In genomic region chr2:93823519-93823918, GRCm38 (mm10) we compare ENCODE assay signal across 8 mouse cellular contexts. TPM values are rescaled to one million over a fixed set of nuclear protein-coding genes. Genes with fewer than 3 reads are reported as not detected.
DNase-seq lines count a peak whose midpoint lies in the region; ATAC-seq and TF ChIP-seq lines count a peak whose summit lies in the region.
"Had no signal": no experiment of that assay in that cellular context is flagged by ENCODE, and none has a peak within 500 bp of the region (broad histone marks: within the 10 kb centered on the region; RNA-seq: fewer than 3 reads in every experiment).

No protein-coding gene starts in this region.

- peak; percentile 97 to 100 for TF ChIP-seq CTCF in CH12.LX (conservative IDR thresholded peaks at IDR 0.05 in 1 of 2, IDR thresholded peaks at IDR 0.05 in 1 of 2; ENCODE audit: low read depth in 2 of 2, low read length in 2 of 2)
- TF ChIP-seq CTCF in Patski (IDR thresholded peaks at IDR 0.05) = peak; percentile 83

- H3K27ac ChIP-seq in CH12.LX (ENCODE audit: insufficient read depth, low read depth) = no peak overlapping the region

- no peak for TF ChIP-seq POLR2A in CH12.LX (IDR thresholded peaks at IDR 0.05; ENCODE audit: low read depth, low read length)

- no peak overlapping the region for H3K9ac ChIP-seq in CH12.LX (ENCODE audit: insufficient read depth, low read depth)

- CTCF ChIA-PET in Patski (lab: Charles Lee) = interaction anchor here (0.7 to 2.5 kb wide), 13 partner anchors 9 to 347 kb away, joined by 3 to 24 read pairs (median 4); partner anchors contain the start of gene Accs

- TF ChIP-seq RAD21 in CH12.LX (IDR thresholded peaks at IDR 0.05; ENCODE audit: low read depth, low read length) = peak; percentile 66

- H3K27me3 ChIP-seq in CH12.LX (replicated peaks) = no peaks in the 10 kb centered on the region
- H3K27me3 ChIP-seq in Patski = no peaks in the 10 kb centered on the region

- no peak for TF ChIP-seq EP300 in CH12.LX (IDR thresholded peaks at IDR 0.05; ENCODE audit: low read length)

- no peak overlapping the region for H3K4me2 ChIP-seq in CH12.LX (ENCODE audit: insufficient read depth, low read depth, poor library complexity, severe bottlenecking)

- DNase-seq in CH12.LX (ENCODE audit: extremely low read depth) = peak; percentile 97
- peak; percentile 38 for DNase-seq in Patski (ENCODE audit: low read depth, low spot score)
- peak; percentile 88 to 95 for DNase-seq in cerebellum, postnatal 10 days
- peak; percentile 46 for DNase-seq in gastrocnemius, postnatal 25 days
- peak; percentile 63 to 79 for DNase-seq in kidney, postnatal 4 days
- DNase-seq in lung, postnatal 14 days = peak; percentile 85
- DNase-seq in right cerebral cortex, postnatal 4 days = peak; percentile 41

- H3K9me3 ChIP-seq in CH12.LX (replicated peaks; ENCODE audit: low read length) = no peaks in the 10 kb centered on the region

- H3K4me3 ChIP-seq in CH12.LX (replicated peaks in 1 of 3; ENCODE audit: low read depth in 2 of 3, low read length in 2 of 3, poor library complexity in 1 of 3) = no peak overlapping the region

- POLR2A ChIA-PET in Patski (lab: Charles Lee) = interaction anchor here (0.7 kb wide), 3 partner anchors 9 to 40 kb away, joined by 3 read pairs; no protein-coding TSS in a partner anchor

- peaks cover 5 to 17% of the 10 kb centered on the region in 2 experiments for H3K36me3 ChIP-seq in CH12.LX (replicated peaks in 1 of 2; ENCODE audit: control insufficient read depth in 1 of 2, insufficient read depth in 1 of 2, low read length in 1 of 2)

- dilution Hi-C loops in CH12.LX (cut with MboI; ENCODE audit: extremely low pct_ligation_motif_present, extremely low pct_unique_long_range_greater_than_20kb, low sequenced_read_pairs) = no loop called here

- peaks cover 0 to 9% of the 10 kb centered on the region in 2 experiments; a peak in 2 of 4 replicates for H3K4me1 ChIP-seq in CH12.LX (ENCODE audit: control insufficient read depth in 1 of 2, insufficient read depth in 2 of 2)

- H3K79me2 ChIP-seq in CH12.LX (replicated peaks; ENCODE audit: control insufficient read depth, extremely low read depth, insufficient read depth, poor library complexity, severe bottlenecking) = no peaks in the 10 kb centered on the region

- ATAC-seq in Patski = peak; percentile 31

- in situ Hi-C loops in CH12.LX (cut with MboI; ENCODE audit: low pct_ligation_motif_present, low pct_unique_long_range_greater_than_20kb, low sequenced_read_pairs) (no loop called here), Patski (cut with MboI; ENCODE audit: low pct_unique_long_range_greater_than_20kb) (no loop called here)

TF ChIP-seq in CH12.LX, 34 proteins besides CTCF, POLR2A, EP300 and RAD21:
- TF ChIP-seq SMC3 (IDR thresholded peaks at IDR 0.05; ENCODE audit: low read depth, low read length) = peak; percentile 65
- peak; percentile 48; the same call in 1 of the 2 replicates for TF ChIP-seq JUND (conservative IDR thresholded peaks at IDR 0.05; ENCODE audit: low read depth, low read length)
- TF ChIP-seq ZMIZ1 (IDR thresholded peaks at IDR 0.05; ENCODE audit: low read depth, low read length) = no peak
- no peak for TF ChIP-seq UBTF (IDR thresholded peaks at IDR 0.05; ENCODE audit: low read depth, low read length)
- TF ChIP-seq ZC3H11A (IDR thresholded peaks at IDR 0.05; ENCODE audit: low read depth, low read length) = no peak
- TF ChIP-seq NELFE (IDR thresholded peaks at IDR 0.05; ENCODE audit: low read depth, low read length) = peak; percentile 74; the same call in 1 of the 2 replicates
- peak; percentile 66 for TF ChIP-seq MYC (IDR thresholded peaks at IDR 0.05; ENCODE audit: low read depth, low read length)
- TF ChIP-seq NRF1 (IDR thresholded peaks at IDR 0.05; ENCODE audit: low read depth, low read length) = 0 out of 2 replicates have a peak, but pooled peaks have one; percentile 17

RNA-seq across cellular contexts. Expression of gene Ext2, which starts 1.2 kb away (rescaled TPM):
- total RNA-seq in CH12.LX (2012; rRNA removed) (21.7 and 26.9 TPM in 2 replicates), CH12.LX (2014; rRNA removed) (18.7 and 20.2 TPM in 2 replicates)
- polyA plus RNA-seq in CH12.LX (2012; ENCODE audit: insufficient read length, low read depth) (30.4 and 33.1 TPM in 2 replicates), Patski (2021) (196 TPM)
- total RNA-seq in gastrocnemius, postnatal 25 days (2021) = 10 to 100 TPM; 30.7 to 34.6 TPM

RNA-seq across cellular contexts. Expression of gene Accs, which starts 26.2 kb away (rescaled TPM):
- total RNA-seq in CH12.LX (2012; rRNA removed) (4.2 and 6.7 TPM in 2 replicates), CH12.LX (2014; rRNA removed) (6.0 and 6.2 TPM in 2 replicates)
- polyA plus RNA-seq in CH12.LX (2012; ENCODE audit: insufficient read length, low read depth) (5.7 TPM in 2 replicates), Patski (2021) (13.6 TPM)
- total RNA-seq in gastrocnemius, postnatal 25 days (2021) = 1 to 10 TPM; 2.3 to 4.1 TPM

RNA-seq across cellular contexts. Expression of gene Accsl, which starts 45.4 kb away (rescaled TPM):
- total RNA-seq in CH12.LX (2012; rRNA removed) (0.30 TPM in 1 of 2 replicates, not detected in the other), CH12.LX (2014; rRNA removed) (not detected in 2 replicates)
- polyA plus RNA-seq in CH12.LX (2012; ENCODE audit: insufficient read length, low read depth) (0.63 TPM in 1 of 2 replicates, not detected in the other), Patski (2021) (not detected)
- total RNA-seq in gastrocnemius, postnatal 25 days (2021) = not detected
- polyA plus RNA-seq: liver, embryonic 16.5 days had no signal

Comparison
In these comparisons a context has a peak if more than half of its experiments do, and no peak if none do; other contexts are left out.
1. DNase-seq: peak in every context shown above with its lines; median percentile 97 in CH12.LX; 92 in cerebellum, postnatal 10 days; 85 in lung, postnatal 14 days; 71 in kidney, postnatal 4 days; 46 in gastrocnemius, postnatal 25 days; 41 in right cerebral cortex, postnatal 4 days; 38 in Patski.